Mouse (Mus musculus): ENCODE results near the gene Ccl7. TPM values are rescaled to one million over a fixed set of nuclear protein-coding genes. Genes with fewer than 3 reads are reported as not detected.

The Ccl7 gene
- polyA plus RNA-seq, 1 experiment from 2014 or later, result 0.36 TPM

- Histone ChIP-seq H3K27ac (ENCODE audit: low read depth, low read length) (no peak overlapping the region), H3K27me3 (replicated peaks; ENCODE audit: control insufficient read depth, insufficient read depth, low read length) (no peaks in the 10 kb centered on the region), H3K36me3 (ENCODE audit: control insufficient read depth, insufficient read depth, low read length) (no peaks in the 10 kb centered on the region), H3K4me2 (no peak overlapping the region), H3K4me3 (ENCODE audit: low read depth, low read length) (no peak overlapping the region), H3K4me1 (replicated peaks; ENCODE audit: control insufficient read depth, insufficient read depth, low read length) (no peaks in the 10 kb centered on the region), H3K9ac (ENCODE audit: low read depth, low read length) (no peak overlapping the region), H3K9me3 (ENCODE audit: control insufficient read depth, low read length) (no peaks in the 10 kb centered on the region)
- 62% methylated on average over 8 of the region's 8 CpGs for WGBS
- no peak for DNase-seq (ENCODE audit: low spot score)
- no peak for ATAC-seq (replicated peaks; ENCODE audit: low FRiP score)
Observed at GRCm38 (mm10) chr11:82011411-82012193, 33.9 kb upstream of the Ccl7 start.

DNA sequence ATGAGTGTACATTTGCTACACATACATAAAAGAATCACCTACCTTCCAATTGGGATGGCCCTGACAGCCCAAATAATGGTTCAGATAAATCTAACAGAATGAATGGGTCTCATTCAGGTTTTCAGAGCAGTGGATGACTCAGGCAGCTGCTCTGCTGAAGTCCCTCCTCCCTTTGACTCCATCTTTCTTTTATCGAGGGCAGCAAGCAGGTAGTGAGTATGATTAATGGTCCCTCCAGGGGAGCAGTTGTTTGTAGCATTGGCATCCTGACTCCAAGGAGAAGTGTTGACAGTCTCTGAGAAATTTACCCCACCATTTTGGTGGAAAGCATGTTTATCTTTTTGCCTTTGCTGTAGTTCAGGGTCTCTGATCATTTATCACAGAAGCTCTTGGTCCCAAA is 31.8 kb upstream of the Ccl7 start:
- H3K4me1 ChIP-seq (replicated peaks; ENCODE audit: control insufficient read depth, insufficient read depth, low read length), result no peaks in the 10 kb centered on the region
- DNase-seq (ENCODE audit: low spot score) (no peak), ATAC-seq (replicated peaks; ENCODE audit: low FRiP score) (no peak)
- no peak overlapping the region for H3K4me2 ChIP-seq
- H3K27ac ChIP-seq (ENCODE audit: low read depth, low read length), result no peak overlapping the region
- H3K9me3 ChIP-seq (ENCODE audit: control insufficient read depth, low read length), result no peaks in the 10 kb centered on the region
- no peak overlapping the region for H3K4me3 ChIP-seq (ENCODE audit: low read depth, low read length)
- H3K9ac ChIP-seq (ENCODE audit: low read depth, low read length), result no peak overlapping the region
- no peaks in the 10 kb centered on the region for H3K36me3 ChIP-seq (ENCODE audit: control insufficient read depth, insufficient read depth, low read length)
- 50% methylated on average over 1 of the region's 1 CpGs for WGBS
- H3K27me3 ChIP-seq (replicated peaks; ENCODE audit: control insufficient read depth, insufficient read depth, low read length), result no peaks in the 10 kb centered on the region

DNA sequence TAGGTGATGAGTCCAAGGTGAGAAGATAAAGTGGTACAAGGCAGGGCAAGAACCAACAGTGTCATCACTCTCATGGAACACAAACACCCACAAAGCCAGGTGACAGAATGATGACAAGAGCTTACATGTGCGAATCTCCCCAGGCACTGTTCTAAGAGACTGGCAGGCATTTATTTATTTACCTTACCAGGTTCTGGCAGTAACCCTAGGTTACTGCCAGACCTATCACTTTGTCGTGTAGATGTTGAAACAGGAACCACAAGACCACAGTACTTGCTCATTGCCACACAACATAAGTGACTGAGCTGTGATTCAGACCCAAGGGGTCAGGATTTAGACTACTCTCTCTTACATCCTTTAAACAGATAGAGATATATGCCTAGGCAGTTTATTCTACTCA is 30.4 kb upstream of the Ccl7 start:
- H3K36me3 ChIP-seq (ENCODE audit: control insufficient read depth, insufficient read depth, low read length), result no peaks in the 10 kb centered on the region
- no peaks in the 10 kb centered on the region for H3K27me3 ChIP-seq (replicated peaks; ENCODE audit: control insufficient read depth, insufficient read depth, low read length)
- no peak overlapping the region for H3K4me3 ChIP-seq (ENCODE audit: low read depth, low read length)
- H3K27ac ChIP-seq (ENCODE audit: low read depth, low read length), result no peak overlapping the region
- no peak overlapping the region for H3K9ac ChIP-seq (ENCODE audit: low read depth, low read length)
- 50% methylated on average over 2 of the region's 2 CpGs for WGBS
- H3K4me1 ChIP-seq (replicated peaks; ENCODE audit: control insufficient read depth, insufficient read depth, low read length), result no peaks in the 10 kb centered on the region
- DNase-seq (ENCODE audit: low spot score), result no peak
- no peak for ATAC-seq (replicated peaks; ENCODE audit: low FRiP score)
- no peaks in the 10 kb centered on the region for H3K9me3 ChIP-seq (ENCODE audit: control insufficient read depth, low read length)
- no peak overlapping the region for H3K4me2 ChIP-seq

- no peak for ATAC-seq (replicated peaks; ENCODE audit: low FRiP score)
Observed at GRCm38 (mm10) chr11:82016181-82016780, 29.2 kb upstream of the Ccl7 start.

GRCm38 (mm10) chr11:82019389-82019788 is 26.1 kb upstream of the Ccl7 start:
- DNase-seq (ENCODE audit: low spot score), result no peak
- no peak overlapping the region for H3K4me3 ChIP-seq (ENCODE audit: low read depth, low read length)

More at GRCm38 (mm10) chr11:82016181-82016780, 29.2 kb upstream of the Ccl7 start:
- Histone ChIP-seq H3K4me3 (ENCODE audit: low read depth, low read length) (no peak overlapping the region), H3K9ac (ENCODE audit: low read depth, low read length) (no peak overlapping the region), H3K4me2 (no peak overlapping the region), H3K27me3 (replicated peaks; ENCODE audit: control insufficient read depth, insufficient read depth, low read length) (no peaks in the 10 kb centered on the region), H3K36me3 (ENCODE audit: control insufficient read depth, insufficient read depth, low read length) (no peaks in the 10 kb centered on the region), H3K27ac (ENCODE audit: low read depth, low read length) (no peak overlapping the region), H3K9me3 (ENCODE audit: control insufficient read depth, low read length) (no peaks in the 10 kb centered on the region), H3K4me1 (replicated peaks; ENCODE audit: control insufficient read depth, insufficient read depth, low read length) (no peaks in the 10 kb centered on the region)
- no peak for DNase-seq (ENCODE audit: low spot score)
- WGBS, result 70% methylated on average over 3 of the region's 3 CpGs

GRCm38 (mm10) chr11:82019793-82020192 is 25.7 kb upstream of the Ccl7 start:
- ATAC-seq (replicated peaks; ENCODE audit: low FRiP score) (no peak), DNase-seq (ENCODE audit: low spot score) (no peak)
- no peaks in the 10 kb centered on the region for H3K9me3 ChIP-seq (ENCODE audit: control insufficient read depth, low read length)

More at GRCm38 (mm10) chr11:82019389-82019788, 26.1 kb upstream of the Ccl7 start:
- ATAC-seq (replicated peaks; ENCODE audit: low FRiP score), result no peak
- Histone ChIP-seq H3K4me2 (no peak overlapping the region), H3K9ac (ENCODE audit: low read depth, low read length) (no peak overlapping the region), H3K36me3 (ENCODE audit: control insufficient read depth, insufficient read depth, low read length) (no peaks in the 10 kb centered on the region), H3K4me1 (replicated peaks; ENCODE audit: control insufficient read depth, insufficient read depth, low read length) (no peaks in the 10 kb centered on the region), H3K27me3 (replicated peaks; ENCODE audit: control insufficient read depth, insufficient read depth, low read length) (no peaks in the 10 kb centered on the region), H3K27ac (ENCODE audit: low read depth, low read length) (no peak overlapping the region), H3K9me3 (ENCODE audit: control insufficient read depth, low read length) (no peaks in the 10 kb centered on the region)
- 67% methylated on average over 2 of the region's 2 CpGs for WGBS

DNA sequence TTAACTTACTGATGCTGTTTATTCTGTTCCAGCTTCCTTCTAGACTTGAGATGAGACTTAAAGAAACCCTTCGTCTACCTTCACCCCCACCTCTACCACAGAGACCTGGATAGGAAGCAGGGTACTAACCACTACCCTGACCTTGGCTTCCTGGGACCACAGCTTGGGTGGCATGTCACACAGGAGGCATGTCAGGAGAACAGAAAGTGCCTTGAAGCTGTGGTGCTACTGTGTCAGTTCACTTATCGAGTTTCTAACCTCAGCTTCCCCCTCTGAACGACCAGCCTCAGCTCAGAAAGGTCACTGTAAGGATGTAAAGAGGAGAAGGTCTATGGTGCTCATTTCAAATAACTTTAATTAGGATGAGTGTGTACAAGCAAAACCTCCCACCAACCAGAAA is 24.1 kb upstream of the Ccl7 start:
- Histone ChIP-seq H3K9ac (ENCODE audit: low read depth, low read length) (no peak overlapping the region), H3K4me3 (ENCODE audit: low read depth, low read length) (no peak overlapping the region), H3K27me3 (replicated peaks; ENCODE audit: control insufficient read depth, insufficient read depth, low read length) (no peaks in the 10 kb centered on the region), H3K27ac (ENCODE audit: low read depth, low read length) (no peak overlapping the region), H3K4me1 (replicated peaks; ENCODE audit: control insufficient read depth, insufficient read depth, low read length) (no peaks in the 10 kb centered on the region), H3K4me2 (no peak overlapping the region), H3K9me3 (ENCODE audit: control insufficient read depth, low read length) (no peaks in the 10 kb centered on the region), H3K36me3 (ENCODE audit: control insufficient read depth, insufficient read depth, low read length) (no peaks in the 10 kb centered on the region)
- WGBS, result 48% methylated on average over 3 of the region's 3 CpGs
- ATAC-seq (replicated peaks; ENCODE audit: low FRiP score) (no peak), DNase-seq (ENCODE audit: low spot score) (no peak)

More at GRCm38 (mm10) chr11:82019793-82020192, 25.7 kb upstream of the Ccl7 start:
- Histone ChIP-seq H3K4me2 (no peak overlapping the region), H3K36me3 (ENCODE audit: control insufficient read depth, insufficient read depth, low read length) (no peaks in the 10 kb centered on the region), H3K4me3 (ENCODE audit: low read depth, low read length) (no peak overlapping the region), H3K9ac (ENCODE audit: low read depth, low read length) (no peak overlapping the region), H3K27me3 (replicated peaks; ENCODE audit: control insufficient read depth, insufficient read depth, low read length) (no peaks in the 10 kb centered on the region), H3K27ac (ENCODE audit: low read depth, low read length) (no peak overlapping the region), H3K4me1 (replicated peaks; ENCODE audit: control insufficient read depth, insufficient read depth, low read length) (no peaks in the 10 kb centered on the region)

GRCm38 (mm10) chr11:82022504-82023056 is 22.9 kb upstream of the Ccl7 start:
- H3K9me3 ChIP-seq (ENCODE audit: control insufficient read depth, low read length), result no peaks in the 10 kb centered on the region
- H3K4me2 ChIP-seq, result no peak overlapping the region
- DNase-seq (ENCODE audit: low spot score) (no peak), ATAC-seq (replicated peaks; ENCODE audit: low FRiP score) (no peak)
- WGBS, result 78% methylated on average over 6 of the region's 6 CpGs
- H3K27me3 ChIP-seq (replicated peaks; ENCODE audit: control insufficient read depth, insufficient read depth, low read length), result no peaks in the 10 kb centered on the region
- H3K4me3 ChIP-seq (ENCODE audit: low read depth, low read length), result no peak overlapping the region
- H3K4me1 ChIP-seq (replicated peaks; ENCODE audit: control insufficient read depth, insufficient read depth, low read length), result no peaks in the 10 kb centered on the region
- H3K27ac ChIP-seq (ENCODE audit: low read depth, low read length), result no peak overlapping the region
- no peak overlapping the region for H3K9ac ChIP-seq (ENCODE audit: low read depth, low read length)
- no peaks in the 10 kb centered on the region for H3K36me3 ChIP-seq (ENCODE audit: control insufficient read depth, insufficient read depth, low read length)

- H3K27ac ChIP-seq (ENCODE audit: low read depth, low read length), result no peak overlapping the region
- ATAC-seq (replicated peaks; ENCODE audit: low FRiP score), result no peak
- WGBS, result 74% methylated on average over 4 of the region's 4 CpGs
- no peaks in the 10 kb centered on the region for H3K9me3 ChIP-seq (ENCODE audit: control insufficient read depth, low read length)
- no peak overlapping the region for H3K4me3 ChIP-seq (ENCODE audit: low read depth, low read length)
- H3K4me1 ChIP-seq (replicated peaks; ENCODE audit: control insufficient read depth, insufficient read depth, low read length), result no peaks in the 10 kb centered on the region
- H3K27me3 ChIP-seq (replicated peaks; ENCODE audit: control insufficient read depth, insufficient read depth, low read length), result no peaks in the 10 kb centered on the region
- H3K36me3 ChIP-seq (ENCODE audit: control insufficient read depth, insufficient read depth, low read length), result no peaks in the 10 kb centered on the region
- no peak overlapping the region for H3K9ac ChIP-seq (ENCODE audit: low read depth, low read length)
- no peak for DNase-seq (ENCODE audit: low spot score)
- no peak overlapping the region for H3K4me2 ChIP-seq
Observed at GRCm38 (mm10) chr11:82023769-82024168, 21.7 kb upstream of the Ccl7 start.
